Mouse (Mus musculus) kidney, adult 2 months (tissue): ENCODE data around the gene Srsf1.

Source experiments
- CTCF ChIP-seq: fragments of 200-500 bp; conservative IDR thresholded peaks from 2 replicates; pipeline ENCODE4 v1.5.1; 2011; ENCODE audit warnings: low read depth, mild to moderate bottlenecking, control low read depth, low read length, moderate library complexity, mixed read lengths; ENCODE audit not compliant: insufficient read depth, insufficient read length
- POLR2A ChIP-seq: fragments of 200-500 bp; IDR thresholded peaks from one replicate; pipeline ENCODE4 v1.6.1; 2011; ENCODE audit warnings: low read depth, low read length, control low read depth

- TF ChIP-seq CTCF (no peak), POLR2A (no peak)
Measured at GRCm38 (mm10) chr11:88008641-88009040, 38.5 kb upstream of the Srsf1 start.
